Mouse (Mus musculus) thymus, adult 2 months (tissue): ENCODE measurements at regions not wholly inside any gene's neighbourhood (a gene's known extent, or its start where the extent isn't known, plus 50 kb on each side); places are given as distances from the start of the nearest gene placed in this dataset.

Experiments used
- DNase-seq: peaks from one replicate; pipeline ENCODE4 v3.0.0; 2021
- H3K27ac ChIP-seq: fragments of 200-500 bp; 2 replicates; pipeline ENCODE4 v1.5.1; 2012; ENCODE audit warnings: low read length, control low read depth; ENCODE audit not compliant: control insufficient read depth, insufficient read depth
- H3K27me3 ChIP-seq: fragments of 200-500 bp; 2 replicates; pipeline ENCODE4 v1.6.1; 2012; ENCODE audit warnings: mild to moderate bottlenecking, low read length, moderate library complexity, mixed read lengths; ENCODE audit not compliant: control insufficient read depth, insufficient read depth
- H3K36me3 ChIP-seq: fragments of 200-500 bp; 2 replicates; pipeline ENCODE4 v1.6.1; 2012; ENCODE audit warnings: mild to moderate bottlenecking, low read length, moderate library complexity; ENCODE audit not compliant: control insufficient read depth, insufficient read depth
- H3K4me1 ChIP-seq: fragments of 200-500 bp; replicated peaks from 2 replicates; pipeline ENCODE4 v1.6.1; 2012; ENCODE audit warnings: low read length; ENCODE audit not compliant: control insufficient read depth, insufficient read depth
- H3K4me3 ChIP-seq: fragments of 200-500 bp; 2 replicates; pipeline ENCODE4 v1.5.1; 2012; ENCODE audit warnings: mild to moderate bottlenecking, low read length, control low read depth, moderate library complexity; ENCODE audit not compliant: control insufficient read depth, insufficient read depth
- CTCF ChIP-seq: fragments of 200-500 bp; IDR thresholded peaks from 2 replicates; pipeline ENCODE4 v1.5.1; 2012; ENCODE audit warnings: mild to moderate bottlenecking, control low read depth, low read length, moderate library complexity, borderline replicate concordance; ENCODE audit not compliant: control insufficient read depth, poor library complexity, insufficient read depth; ENCODE audit errors: extremely low read depth
- POLR2A ChIP-seq: fragments of 200-500 bp; IDR thresholded peaks from 2 replicates; pipeline ENCODE4 v1.6.1; 2012; ENCODE audit warnings: mild to moderate bottlenecking, low read length, control low read depth, moderate library complexity; ENCODE audit not compliant: control insufficient read depth, poor library complexity, insufficient read depth; ENCODE audit errors: extremely low read depth
- WGBS: fragments of 180-500 bp; shearing (Covaris S2); methylation state at CpG from one replicate; pipeline ENCODE4 v1.1.7; 2018; 5-methylcytosine and 5-hydroxymethylcytosine counted together

DNA sequence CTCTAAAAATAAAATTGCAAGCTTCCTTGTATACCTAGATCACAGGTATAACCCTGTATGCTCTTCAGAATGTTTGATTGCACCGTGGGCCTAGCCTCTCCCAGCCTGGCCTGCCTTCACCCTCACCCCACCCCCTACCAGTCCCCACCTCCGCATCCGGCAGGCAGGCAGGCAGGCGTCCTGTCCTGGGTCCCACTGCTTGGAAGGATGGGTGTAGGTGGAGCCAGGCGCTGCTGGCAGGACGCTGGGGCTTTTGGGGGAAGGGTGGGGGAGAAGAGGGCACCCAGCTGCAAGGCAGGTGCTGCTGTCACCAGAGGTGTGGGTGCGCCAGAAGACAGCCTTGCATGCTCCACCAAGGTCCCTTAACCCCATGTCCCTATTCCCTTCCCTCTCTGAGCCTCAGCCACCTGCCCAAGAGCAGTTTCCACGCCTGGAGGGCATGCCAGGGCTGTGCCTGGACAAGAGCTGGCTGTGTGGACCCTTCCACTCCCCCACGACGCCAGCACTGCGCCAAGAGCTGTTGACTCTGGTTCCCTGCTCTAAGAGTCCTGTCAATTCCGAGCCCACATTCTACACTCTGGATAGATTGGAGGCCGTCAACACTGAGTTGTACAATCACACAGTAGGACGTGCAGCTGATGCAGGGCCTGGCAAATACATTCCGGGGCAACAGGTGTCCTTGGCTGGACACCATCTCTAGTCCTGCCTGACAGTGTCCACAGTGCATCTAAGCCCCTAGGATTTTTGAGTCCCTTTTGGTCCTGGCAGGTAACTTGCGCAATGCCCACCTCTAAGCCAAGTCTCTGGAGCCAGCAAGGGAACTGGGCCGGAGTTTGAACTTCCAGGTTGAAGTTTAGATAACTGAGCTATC is 170.0 kb upstream of the Id2 start:
- DNase-seq: peak; percentile 83
- no peaks in the 10 kb centered on the region for H3K27me3 ChIP-seq
- H3K36me3 ChIP-seq: no peaks in the 10 kb centered on the region
- WGBS: 44% methylated on average over 17 of the region's 17 CpGs
- H3K4me1 ChIP-seq: peaks cover 66% of the 10 kb centered on the region
- TF ChIP-seq POLR2A (no peak), CTCF (no peak)
- peak overlapping the region; percentile 63 for H3K27ac ChIP-seq
- H3K4me3 ChIP-seq: no peak overlapping the region

DNA sequence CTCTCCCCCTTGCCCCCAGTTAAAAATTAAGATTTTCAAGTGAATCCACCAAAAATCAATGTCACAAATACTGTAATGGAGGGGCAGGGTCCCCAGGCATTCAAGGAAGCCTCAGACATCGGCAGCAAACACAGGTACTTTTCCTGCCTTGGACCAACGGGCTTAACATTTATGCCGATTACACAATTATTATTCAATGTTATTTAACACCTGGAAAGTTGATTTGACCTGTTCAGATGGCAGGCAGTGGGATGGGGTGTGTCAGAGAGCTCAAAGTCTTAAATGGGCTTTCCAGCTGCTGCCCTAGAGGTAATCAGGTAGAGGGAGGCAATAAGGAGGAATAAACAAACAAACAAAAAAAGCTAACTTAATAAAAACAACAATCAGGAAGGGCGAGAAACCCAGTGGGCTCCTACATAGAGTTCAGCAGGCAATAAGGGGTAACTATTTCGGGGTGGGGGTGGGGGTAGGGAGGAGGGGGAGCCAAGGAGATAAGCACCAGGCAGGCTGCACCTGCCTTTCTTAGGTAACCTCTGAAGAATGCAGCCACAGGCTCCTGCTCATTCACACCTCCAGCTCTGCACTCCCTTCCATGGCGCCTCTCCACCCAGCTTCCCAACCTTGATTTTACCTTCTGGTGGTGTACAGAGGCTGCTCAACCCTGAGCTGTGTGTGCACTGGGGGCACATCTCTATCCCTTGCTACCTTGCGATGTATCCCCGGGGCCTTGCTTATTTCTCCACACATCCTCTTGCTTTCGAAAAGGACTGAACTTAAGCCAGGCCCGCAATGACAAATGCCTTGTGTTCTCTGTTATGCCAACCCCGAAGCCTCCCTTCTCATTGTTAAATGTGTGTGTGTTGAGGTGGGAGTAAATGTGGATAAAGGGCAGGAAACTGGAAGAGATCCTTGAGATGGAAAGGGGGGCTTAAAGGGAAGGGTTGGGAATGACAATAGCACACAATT is 168.9 kb upstream of the Id2 start:
- no peaks in the 10 kb centered on the region for H3K36me3 ChIP-seq
- no peak overlapping the region for H3K4me3 ChIP-seq
- no peaks in the 10 kb centered on the region for H3K27me3 ChIP-seq
- peak overlapping the region; percentile 39; the same call in 1 of the 2 replicates for H3K27ac ChIP-seq
- H3K4me1 ChIP-seq: peaks cover 66% of the 10 kb centered on the region
- TF ChIP-seq POLR2A (no peak), CTCF (no peak)
- 90% methylated on average over 11 of the region's 11 CpGs for WGBS
- DNase-seq: no peak

DNA sequence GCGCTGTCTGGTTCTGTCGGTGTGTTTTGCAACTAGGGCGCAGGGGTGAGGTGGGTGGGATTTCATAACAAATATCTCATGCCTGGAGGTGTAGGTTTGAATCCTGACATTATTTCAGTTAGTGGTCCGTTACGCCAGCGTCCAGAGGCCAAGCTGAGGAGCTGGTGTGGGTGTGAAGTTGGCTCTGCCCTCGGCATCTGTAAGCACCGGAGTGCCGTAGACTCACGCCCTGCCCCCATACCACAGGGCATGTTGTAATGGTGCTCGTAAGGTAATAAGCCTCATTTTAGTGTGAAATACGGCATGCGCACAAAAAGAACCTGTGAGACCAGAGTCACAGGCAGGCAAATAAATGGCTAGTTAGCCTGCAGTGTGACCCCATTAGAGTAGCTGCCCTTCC is 168.1 kb upstream of the Id2 start:
- DNase-seq: no peak
- H3K4me1 ChIP-seq: peaks cover 62% of the 10 kb centered on the region
- no peak overlapping the region for H3K27ac ChIP-seq
- WGBS: 96% methylated on average over 13 of the region's 13 CpGs
- no peaks in the 10 kb centered on the region for H3K27me3 ChIP-seq
- TF ChIP-seq POLR2A (no peak), CTCF (no peak)
- H3K4me3 ChIP-seq: no peak overlapping the region
- no peaks in the 10 kb centered on the region for H3K36me3 ChIP-seq

DNA sequence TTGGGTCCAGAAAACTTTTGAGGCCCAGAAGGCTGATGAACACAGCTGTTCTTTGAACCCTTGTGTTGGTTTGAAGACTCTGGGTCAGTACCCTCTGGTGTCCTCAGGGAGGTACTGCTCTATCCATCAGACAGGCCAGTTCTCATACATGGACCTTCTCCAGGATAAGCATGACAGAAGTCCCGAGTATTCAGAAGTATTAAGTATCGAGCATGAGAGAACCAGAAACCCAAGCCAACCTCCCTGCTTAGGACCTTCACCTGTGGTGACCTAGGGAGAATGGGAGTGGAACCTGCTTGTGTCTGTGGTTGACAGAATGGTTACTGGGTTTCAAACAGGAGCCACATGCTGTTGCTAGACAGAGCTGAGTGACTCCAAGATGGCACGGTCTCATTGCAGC is 167.5 kb upstream of the Id2 start:
- H3K36me3 ChIP-seq: no peaks in the 10 kb centered on the region
- no peak overlapping the region for H3K27ac ChIP-seq

DNA sequence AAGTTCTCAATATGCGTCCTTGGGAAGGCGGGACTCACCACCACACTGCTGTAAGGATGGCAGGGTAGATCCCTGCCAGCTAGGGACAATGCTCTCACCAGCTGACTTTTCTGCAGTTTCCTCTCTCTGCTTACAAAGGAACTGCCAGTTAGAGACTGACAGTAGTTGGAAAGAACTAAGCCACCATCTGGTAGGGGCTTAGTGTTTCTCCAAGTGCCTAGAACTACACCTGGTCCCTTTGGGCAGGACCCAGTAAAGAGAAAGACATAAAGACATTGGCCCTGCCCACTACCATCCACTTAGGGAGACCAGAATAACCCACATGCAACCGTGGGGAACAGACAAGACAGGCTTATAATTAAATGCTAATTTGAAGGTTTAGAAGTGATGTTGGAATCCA is 165.5 kb upstream of the Id2 start:
- DNase-seq: no peak
- H3K36me3 ChIP-seq: no peaks in the 10 kb centered on the region
- WGBS: 61% methylated on average over 3 of the region's 3 CpGs
- no peak overlapping the region for H3K4me3 ChIP-seq
- H3K27ac ChIP-seq: no peak overlapping the region
- H3K27me3 ChIP-seq: no peaks in the 10 kb centered on the region
- H3K4me1 ChIP-seq: peaks cover 38% of the 10 kb centered on the region
- no peak for TF ChIP-seq CTCF
- no peak for TF ChIP-seq POLR2A

More for the DNA sequence above, 167.5 kb upstream of the Id2 start:
- H3K4me1 ChIP-seq: peaks cover 56% of the 10 kb centered on the region
- H3K4me3 ChIP-seq: no peak overlapping the region
- WGBS: 92% methylated on average over 3 of the region's 3 CpGs
- H3K27me3 ChIP-seq: no peaks in the 10 kb centered on the region
- no peak for DNase-seq
- TF ChIP-seq POLR2A (no peak), CTCF (no peak)

DNA sequence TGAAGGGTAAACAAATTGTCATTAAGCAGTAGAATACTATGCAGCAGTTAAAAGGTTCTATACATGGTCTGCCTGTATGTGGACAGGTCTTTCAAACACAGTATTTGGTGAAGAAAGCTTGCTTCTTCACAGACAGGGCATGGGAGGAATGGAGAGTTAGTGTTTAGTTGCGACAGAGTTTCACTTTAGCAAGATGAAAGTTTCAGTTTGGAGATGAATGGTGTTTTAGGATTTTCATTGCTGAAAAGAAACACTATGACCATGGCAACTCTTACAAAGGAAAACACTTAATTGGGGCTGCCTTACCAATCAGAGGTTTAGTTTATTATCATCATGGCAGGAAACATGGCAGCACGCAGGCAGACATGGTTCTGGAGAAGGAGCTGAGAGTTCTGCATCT is 162.2 kb upstream of the Id2 start:
- WGBS: 92% methylated on average over 2 of the region's 2 CpGs
- H3K4me1 ChIP-seq: peaks cover 31% of the 10 kb centered on the region
- no peaks in the 10 kb centered on the region for H3K36me3 ChIP-seq
- H3K27me3 ChIP-seq: no peaks in the 10 kb centered on the region
- DNase-seq: no peak
- no peak overlapping the region for H3K4me3 ChIP-seq
- H3K27ac ChIP-seq: no peak overlapping the region
- TF ChIP-seq CTCF (no peak), POLR2A (no peak)
